Mouse (Mus musculus): ENCODE data around the gene Plcb1. TPM values are rescaled to one million over a fixed set of nuclear protein-coding genes. Genes with fewer than 3 reads are reported as not detected.

Gene Plcb1
- polyA plus RNA-seq, 1 experiment from 2014 or later: 7.9 TPM

DNA sequence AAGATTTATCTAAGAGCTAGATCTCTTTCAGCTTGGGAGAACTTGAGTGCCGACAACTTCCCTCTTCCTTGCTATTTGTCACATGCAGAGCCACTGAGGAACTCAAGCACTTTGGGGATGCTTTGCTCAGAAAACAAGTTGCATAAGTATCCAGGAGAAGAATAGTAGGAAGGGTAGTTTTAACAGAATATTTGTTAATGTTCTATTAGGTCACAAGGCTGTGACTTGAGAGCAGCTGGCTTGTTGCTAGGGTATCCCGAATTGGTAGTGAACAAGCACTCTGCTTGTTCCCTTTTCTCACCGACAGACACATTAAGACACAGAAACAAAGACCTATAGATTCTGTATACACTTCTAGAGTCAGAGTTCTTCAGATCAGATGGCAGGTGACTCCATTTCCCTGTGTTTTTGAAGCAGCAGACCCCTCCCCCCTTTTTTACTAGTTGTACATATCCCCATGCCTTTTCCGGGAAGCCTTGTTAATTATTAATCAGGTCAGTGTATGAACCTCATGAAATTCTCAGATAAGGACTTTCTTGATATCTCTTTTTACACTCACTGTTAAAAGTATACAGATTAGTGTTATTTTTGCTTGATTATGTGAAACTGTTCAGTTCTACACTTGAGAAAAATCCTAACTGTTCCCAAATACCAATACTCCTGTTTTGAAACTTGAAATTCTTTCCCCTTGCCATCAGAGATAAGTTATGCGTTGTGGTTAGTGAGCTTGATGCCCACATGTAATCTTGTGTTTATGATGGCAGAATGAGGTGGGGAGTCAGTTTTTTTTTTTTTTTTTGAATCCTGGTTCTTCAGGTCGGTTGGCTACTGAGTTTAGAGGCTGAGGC is 58.7 kb downstream of the Plcb1 start:
- WGBS (ENCODE audit: insufficient replicate concordance): 15% methylated on average over 6 of the region's 6 CpGs
- H3K9ac ChIP-seq (replicated peaks): no peak overlapping the region; the same call in 1 of the 2 replicates
- peak overlapping the region; percentile 61 for H3K4me2 ChIP-seq (ENCODE audit: low read depth, low read length)

DNA sequence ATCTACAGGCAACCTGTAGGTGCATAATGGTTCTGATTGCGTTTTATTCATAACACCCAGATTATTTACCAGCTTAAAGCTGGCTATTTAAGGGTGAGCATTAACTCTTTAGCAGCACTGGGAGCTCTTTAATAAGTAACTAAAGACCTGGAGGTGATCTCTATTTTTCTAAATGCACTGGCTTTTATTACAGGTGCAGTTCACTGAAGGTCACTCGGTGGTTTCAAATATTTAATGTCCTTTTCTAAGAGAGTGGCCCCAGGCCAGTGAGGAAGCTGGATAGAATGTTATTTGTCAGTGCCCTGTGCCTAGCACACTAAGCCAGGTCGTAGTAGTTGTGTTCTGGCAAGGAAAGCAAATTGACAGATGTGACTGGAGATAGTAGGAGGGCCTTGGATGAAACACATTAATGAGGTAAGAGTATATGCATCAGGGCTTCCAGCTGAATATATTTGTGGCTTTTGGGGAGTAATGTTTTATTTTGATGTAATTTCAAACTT is 59.4 kb downstream of the Plcb1 start:
- Histone ChIP-seq H3K4me1 (ENCODE audit: insufficient read depth) (peaks cover 6% of the 10 kb centered on the region; the same call in 1 of the 2 replicates), H3K4me3 (ENCODE audit: low read depth, low read length) (no peak overlapping the region), H3K36me3 (replicated peaks; ENCODE audit: insufficient read depth, low read length) (no peaks in the 10 kb centered on the region), H3K4me2 (ENCODE audit: low read depth, low read length) (peak overlapping the region; percentile 34; the same call in 1 of the 2 replicates), H3K27me3 (ENCODE audit: insufficient read depth, low read length) (no peaks in the 10 kb centered on the region), H3K9me3 (ENCODE audit: low read length) (no peaks in the 10 kb centered on the region), H3K9ac (replicated peaks) (no peak overlapping the region), H3K27ac (ENCODE audit: low read depth) (peak overlapping the region; percentile 91)
- TF ChIP-seq CTCF (IDR thresholded peaks at IDR 0.05; ENCODE audit: low read depth) (no peak), EP300 (IDR thresholded peaks at IDR 0.05; ENCODE audit: low read depth) (peak; percentile 4; the same call in 1 of the 2 replicates)
- DNase-seq (peak; percentile 28), ATAC-seq (peak; percentile 92)
- WGBS (ENCODE audit: insufficient replicate concordance): 42% methylated on average over 3 of the region's 3 CpGs

More for the DNA sequence above, 58.7 kb downstream of the Plcb1 start:
- Histone ChIP-seq H3K27me3 (ENCODE audit: insufficient read depth, low read length) (no peaks in the 10 kb centered on the region), H3K27ac (ENCODE audit: low read depth) (peak overlapping the region; percentile 91), H3K9me3 (ENCODE audit: low read length) (no peaks in the 10 kb centered on the region), H3K4me1 (ENCODE audit: insufficient read depth) (peaks cover 6% of the 10 kb centered on the region; the same call in 1 of the 2 replicates), H3K36me3 (replicated peaks; ENCODE audit: insufficient read depth, low read length) (no peaks in the 10 kb centered on the region), H3K4me3 (ENCODE audit: low read depth, low read length) (no peak overlapping the region)
- DNase-seq: no peak
- ATAC-seq: peak; percentile 64
- TF ChIP-seq CTCF (IDR thresholded peaks at IDR 0.05; ENCODE audit: low read depth) (no peak), EP300 (IDR thresholded peaks at IDR 0.05; ENCODE audit: low read depth) (peak; percentile 6; the same call in 1 of the 2 replicates)

GRCm38 (mm10) chr2:134846555-134846954 is 60.7 kb downstream of the Plcb1 start:
- no peak for TF ChIP-seq CTCF (IDR thresholded peaks at IDR 0.05; ENCODE audit: low read depth)
- TF ChIP-seq EP300 (IDR thresholded peaks at IDR 0.05; ENCODE audit: low read depth): no peak
- Histone ChIP-seq H3K4me1 (ENCODE audit: insufficient read depth) (peaks cover 6% of the 10 kb centered on the region; the same call in 1 of the 2 replicates), H3K9me3 (ENCODE audit: low read length) (no peaks in the 10 kb centered on the region), H3K9ac (replicated peaks) (no peak overlapping the region), H3K36me3 (replicated peaks; ENCODE audit: insufficient read depth, low read length) (no peaks in the 10 kb centered on the region), H3K4me2 (ENCODE audit: low read depth, low read length) (no peak overlapping the region), H3K27ac (ENCODE audit: low read depth) (peak overlapping the region; percentile 91; the same call in 1 of the 2 replicates), H3K27me3 (ENCODE audit: insufficient read depth, low read length) (no peaks in the 10 kb centered on the region), H3K4me3 (ENCODE audit: low read depth, low read length) (no peak overlapping the region)
- ATAC-seq (no peak), DNase-seq (no peak)
- WGBS (ENCODE audit: insufficient replicate concordance): 72% methylated on average over 3 of the region's 3 CpGs

GRCm38 (mm10) chr2:134851189-134852171 is 65.6 kb downstream of the Plcb1 start:
- no peaks in the 10 kb centered on the region for H3K36me3 ChIP-seq (replicated peaks; ENCODE audit: insufficient read depth, low read length)

DNA sequence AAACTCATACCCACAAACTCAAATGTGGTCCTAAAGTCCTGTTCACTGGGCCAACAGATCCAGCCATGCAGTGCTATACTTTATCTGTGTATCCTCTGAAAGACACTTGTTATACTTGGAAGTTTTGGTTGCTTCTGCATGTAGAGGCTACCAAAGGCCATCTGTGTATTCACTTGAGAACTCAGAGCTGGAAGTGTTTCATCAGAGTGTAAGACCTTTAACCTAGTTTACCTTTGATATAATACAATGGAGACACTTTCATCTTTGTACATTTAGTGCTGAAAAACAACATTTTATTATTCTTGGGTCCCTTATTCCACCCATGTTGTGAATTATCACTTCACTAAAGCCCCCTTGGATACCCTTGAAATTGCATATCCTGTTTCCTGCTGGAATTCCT is 70.4 kb downstream of the Plcb1 start:
- no peaks in the 10 kb centered on the region for H3K36me3 ChIP-seq (replicated peaks; ENCODE audit: insufficient read depth, low read length)
- H3K9ac ChIP-seq (replicated peaks): no peak overlapping the region
- no peak overlapping the region for H3K4me3 ChIP-seq (ENCODE audit: low read depth, low read length)
- H3K4me1 ChIP-seq (ENCODE audit: insufficient read depth): peaks cover 9% of the 10 kb centered on the region; the same call in 1 of the 2 replicates
- DNase-seq (no peak), ATAC-seq (peak; percentile 61)
- H3K9me3 ChIP-seq (ENCODE audit: low read length): no peaks in the 10 kb centered on the region
- peak overlapping the region; percentile 53 for H3K27ac ChIP-seq (ENCODE audit: low read depth)
- no peaks in the 10 kb centered on the region for H3K27me3 ChIP-seq (ENCODE audit: insufficient read depth, low read length)
- no peak for TF ChIP-seq EP300 (IDR thresholded peaks at IDR 0.05; ENCODE audit: low read depth)
- H3K4me2 ChIP-seq (ENCODE audit: low read depth, low read length): no peak overlapping the region

More at GRCm38 (mm10) chr2:134851189-134852171, 65.6 kb downstream of the Plcb1 start:
- no peak overlapping the region for H3K9ac ChIP-seq (replicated peaks)
- DNase-seq (no peak), ATAC-seq (no peak)
- no peaks in the 10 kb centered on the region for H3K4me1 ChIP-seq (ENCODE audit: insufficient read depth)
- H3K27me3 ChIP-seq (ENCODE audit: insufficient read depth, low read length): no peaks in the 10 kb centered on the region
- no peaks in the 10 kb centered on the region for H3K9me3 ChIP-seq (ENCODE audit: low read length)
- TF ChIP-seq EP300 (IDR thresholded peaks at IDR 0.05; ENCODE audit: low read depth) (no peak), CTCF (IDR thresholded peaks at IDR 0.05; ENCODE audit: low read depth) (no peak)
- no peak overlapping the region for H3K4me3 ChIP-seq (ENCODE audit: low read depth, low read length)
- no peak overlapping the region for H3K27ac ChIP-seq (ENCODE audit: low read depth)
- WGBS (ENCODE audit: insufficient replicate concordance): 60% methylated on average over 13 of the region's 13 CpGs
- no peak overlapping the region for H3K4me2 ChIP-seq (ENCODE audit: low read depth, low read length)
